Mouse (Mus musculus) liver, embryonic 14.5 days (tissue): ENCODE results near the gene Prkd3.

Experiments
- CTCF ChIP-seq: IDR thresholded peaks from 2 replicates; pipeline ENCODE4 v1.5.1; 2016; ENCODE audit warnings: antibody characterized with exemption, low read depth, control low read depth
- EP300 ChIP-seq: IDR thresholded peaks from 2 replicates; pipeline ENCODE4 v1.6.1; 2016; ENCODE audit warnings: antibody characterized with exemption, low read depth

GRCm38 (mm10) chr17:78935857-78936256 is 84.8 kb downstream of the Prkd3 start:
- TF ChIP-seq CTCF (no peak), EP300 (no peak)
